17 mouse cellular contexts compared by ENCODE assay signal in the genomic region with DNA sequence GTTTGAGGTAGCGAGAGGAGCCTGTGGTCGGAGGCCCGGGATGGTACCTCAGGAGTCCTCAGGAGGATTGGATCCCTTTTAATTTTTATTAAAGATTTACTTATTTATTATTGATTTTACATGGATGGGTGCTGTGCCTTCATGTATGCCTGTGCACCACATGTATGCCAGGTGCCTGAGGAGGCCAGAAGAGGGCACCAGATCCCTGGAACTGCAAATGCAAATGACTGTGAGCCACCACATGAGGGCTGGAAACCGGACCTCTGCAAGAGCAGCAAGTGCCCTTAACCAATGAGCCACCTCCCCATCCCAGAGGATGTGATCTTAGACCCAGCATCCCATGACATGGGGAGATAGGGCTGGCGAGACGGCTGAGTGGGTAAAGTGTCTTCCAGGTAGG.
A peak's percentile ranks its signal among the peaks of the same experiment; 100 is the strongest.
DNase-seq lines count a peak whose midpoint lies in the region; ATAC-seq and TF ChIP-seq lines count a peak whose summit lies in the region.
"Had no signal": no experiment of that assay in that cellular context is flagged by ENCODE, and none has a peak within 500 bp of the region (broad histone marks: within the 10 kb centered on the region; RNA-seq: fewer than 3 reads in every experiment).

No protein-coding gene starts in this region.

- no peaks in the 10 kb centered on the region for H3K27me3 ChIP-seq in hindbrain, postnatal 0 days (ENCODE audit: insufficient read depth, low read length)
- H3K27me3 ChIP-seq in hindbrain, embryonic 16.5 days (replicated peaks; ENCODE audit: control insufficient read depth, insufficient read depth, low read length), result no peaks in the 10 kb centered on the region
- H3K27me3 ChIP-seq in lung, postnatal 0 days (replicated peaks; ENCODE audit: insufficient read depth, low read length), result no peaks in the 10 kb centered on the region
- H3K27me3 ChIP-seq in cerebellum, adult 2 months (ENCODE audit: control insufficient read depth, insufficient read depth, low read length), result no peaks in the 10 kb centered on the region
- H3K27me3 ChIP-seq: limb, embryonic 15.5 days; neural tube, embryonic 13.5 days had no signal

- no peak overlapping the region for H3K4me3 ChIP-seq in hindbrain, postnatal 0 days (ENCODE audit: low read length)
- no peak overlapping the region for H3K4me3 ChIP-seq in hindbrain, embryonic 16.5 days (ENCODE audit: low read length)
- no peak overlapping the region for H3K4me3 ChIP-seq in lung, postnatal 0 days (ENCODE audit: low read depth, low read length)
- H3K4me3 ChIP-seq in lung, adult 2 months (replicated peaks; ENCODE audit: extremely low read depth, low read depth, low read length), result no peak overlapping the region
- H3K4me3 ChIP-seq in cerebellum, adult 2 months (replicated peaks; ENCODE audit: insufficient read depth, low read depth, low read length), result no peak overlapping the region
- H3K4me3 ChIP-seq: embryonic facial prominence, embryonic 15.5 days; limb, embryonic 15.5 days; neural tube, embryonic 13.5 days had no signal

- TF ChIP-seq POLR2A in lung, adult 2 months (IDR thresholded peaks at IDR 0.05; ENCODE audit: borderline replicate concordance, extremely low read depth, low read depth, low read length), result no peak
- TF ChIP-seq POLR2A in cerebellum, adult 2 months (IDR thresholded peaks at IDR 0.05; ENCODE audit: borderline replicate concordance, insufficient read depth, low read length), result no peak

- 83% methylated on average over 6 of the region's 6 CpGs for WGBS in hindbrain, postnatal 0 days
- WGBS in hindbrain, embryonic 16.5 days, result 80% methylated on average over 6 of the region's 6 CpGs
- 80% methylated on average over 6 of the region's 6 CpGs for WGBS in lung, postnatal 0 days
- 85% methylated on average over 6 of the region's 6 CpGs for WGBS in lung, adult 2 months
- WGBS in cerebellum, adult 2 months, result 87% methylated on average over 6 of the region's 6 CpGs

- DNase-seq in hindbrain, postnatal 0 days (ENCODE audit: low spot score), result no peak
- no peak for DNase-seq in lung, postnatal 0 days (ENCODE audit: low spot score)
- no peak for DNase-seq in lung, adult 2 months
- peak; percentile 36 for DNase-seq in A20 (ENCODE audit: low read depth, low spot score)
- peak; percentile 64 for DNase-seq in ZHBTc4 (ENCODE audit: low read depth, low spot score)
- DNase-seq in cerebellum, adult 2 months, result no peak
- DNase-seq in right cerebral cortex, postnatal 4 days, result no peak
- DNase-seq: adrenal gland, postnatal 25 days; cerebellum, adult 9-11 months; embryo, embryonic 11 days; gastrocnemius, postnatal 25 days had no signal

- H3K4me2 ChIP-seq in hindbrain, postnatal 0 days (ENCODE audit: low read depth, low read length), result no peak overlapping the region
- no peak overlapping the region for H3K4me2 ChIP-seq in hindbrain, embryonic 16.5 days (ENCODE audit: low read length)
- H3K4me2 ChIP-seq in lung, postnatal 0 days (replicated peaks; ENCODE audit: low read depth, low read length), result no peak overlapping the region
- H3K4me2 ChIP-seq: embryonic facial prominence, embryonic 15.5 days; limb, embryonic 15.5 days; neural tube, embryonic 13.5 days had no signal

- no peaks in the 10 kb centered on the region for H3K4me1 ChIP-seq in hindbrain, postnatal 0 days (ENCODE audit: insufficient read depth, low read length)
- no peaks in the 10 kb centered on the region; the same call in 1 of the 2 replicates for H3K4me1 ChIP-seq in hindbrain, embryonic 16.5 days (ENCODE audit: control insufficient read depth, insufficient read depth, low read depth, low read length)
- no peaks in the 10 kb centered on the region for H3K4me1 ChIP-seq in lung, postnatal 0 days (ENCODE audit: insufficient read depth, low read depth, low read length)
- H3K4me1 ChIP-seq in lung, adult 2 months (ENCODE audit: control insufficient read depth, insufficient read depth, low read length), result no peaks in the 10 kb centered on the region
- peaks cover 2% of the 10 kb centered on the region; the same call in 1 of the 2 replicates for H3K4me1 ChIP-seq in cerebellum, adult 2 months (ENCODE audit: control insufficient read depth, insufficient read depth, low read length)
- H3K4me1 ChIP-seq: embryonic facial prominence, embryonic 15.5 days had no signal

- no peaks in the 10 kb centered on the region for H3K9me3 ChIP-seq in hindbrain, postnatal 0 days (ENCODE audit: low read length)
- H3K9me3 ChIP-seq in hindbrain, embryonic 16.5 days (ENCODE audit: control insufficient read depth, low read length), result no peaks in the 10 kb centered on the region
- no peaks in the 10 kb centered on the region for H3K9me3 ChIP-seq in lung, postnatal 0 days (ENCODE audit: low read length)
- H3K9me3 ChIP-seq: embryonic facial prominence, embryonic 15.5 days; limb, embryonic 15.5 days; neural tube, embryonic 13.5 days had no signal

- no peak for TF ChIP-seq EP300 in lung, postnatal 0 days (IDR thresholded peaks at IDR 0.05)

- TF ChIP-seq CTCF in hindbrain, postnatal 0 days (IDR thresholded peaks at IDR 0.05; ENCODE audit: low read depth), result peak; percentile 49
- peak; percentile 24; the same call in 1 of the 2 replicates for TF ChIP-seq CTCF in lung, postnatal 0 days (IDR thresholded peaks at IDR 0.05)
- TF ChIP-seq CTCF in lung, adult 2 months (IDR thresholded peaks at IDR 0.05; ENCODE audit: insufficient read depth, low read length), result no peak
- no peak for TF ChIP-seq CTCF in cerebellum, adult 2 months (IDR thresholded peaks at IDR 0.05; ENCODE audit: borderline replicate concordance, insufficient read depth, low read depth, low read length)

- H3K27ac ChIP-seq in hindbrain, postnatal 0 days, result no peak overlapping the region
- no peak overlapping the region for H3K27ac ChIP-seq in hindbrain, embryonic 16.5 days (ENCODE audit: low read depth, low read length)
- H3K27ac ChIP-seq in lung, postnatal 0 days (ENCODE audit: low read length), result no peak overlapping the region
- no peak overlapping the region for H3K27ac ChIP-seq in cerebellum, adult 2 months (ENCODE audit: insufficient read depth, low read length)
- H3K27ac ChIP-seq: embryonic facial prominence, embryonic 15.5 days; limb, embryonic 15.5 days; neural tube, embryonic 13.5 days had no signal

- no peak for ATAC-seq in hindbrain, postnatal 0 days
- no peak for ATAC-seq in hindbrain, embryonic 16.5 days
- ATAC-seq in lung, postnatal 0 days, result no peak
- ATAC-seq: activated CD4-positive, CD25-positive, alpha-beta regulatory T cell, adult 4 months; intestine, embryonic 16.5 days had no signal

- no peaks in the 10 kb centered on the region for H3K36me3 ChIP-seq in hindbrain, postnatal 0 days (ENCODE audit: insufficient read depth, low read length)
- H3K36me3 ChIP-seq in hindbrain, embryonic 16.5 days (ENCODE audit: control insufficient read depth, insufficient read depth, low read length), result no peaks in the 10 kb centered on the region
- no peaks in the 10 kb centered on the region for H3K36me3 ChIP-seq in lung, postnatal 0 days (ENCODE audit: insufficient read depth, low read length)
- H3K36me3 ChIP-seq: embryonic facial prominence, embryonic 15.5 days; limb, embryonic 15.5 days; neural tube, embryonic 13.5 days had no signal

- no peak overlapping the region for H3K9ac ChIP-seq in hindbrain, postnatal 0 days (replicated peaks; ENCODE audit: low read length)
- H3K9ac ChIP-seq in hindbrain, embryonic 16.5 days (ENCODE audit: low read depth, low read length), result no peak overlapping the region
- no peak overlapping the region for H3K9ac ChIP-seq in lung, postnatal 0 days (replicated peaks; ENCODE audit: low read depth)
- H3K9ac ChIP-seq: embryonic facial prominence, embryonic 15.5 days; limb, embryonic 15.5 days; neural tube, embryonic 13.5 days had no signal

Comparison
In these comparisons a context has a peak if more than half of its experiments do, and no peak if none do; other contexts are left out.
1. CTCF ChIP-seq: peak in hindbrain, postnatal 0 days (single experiment) and lung, postnatal 0 days (single experiment); none in lung, adult 2 months (single experiment) and cerebellum, adult 2 months (single experiment).
2. DNase-seq: peak in A20 (single experiment) and ZHBTc4 (single experiment); none in hindbrain, postnatal 0 days (single experiment), lung, postnatal 0 days (single experiment), lung, adult 2 months (single experiment), cerebellum, adult 2 months (0 of 2) and right cerebral cortex, postnatal 4 days (single experiment).